Mouse (Mus musculus) gastrocnemius, adult 2 months (tissue): Measurements from ENCODE around the gene Spsb4. TPM values are rescaled to one million over a fixed set of nuclear protein-coding genes. Genes with fewer than 3 reads are reported as not detected.

Experiments
- DNase-seq: peaks from one replicate; pipeline ENCODE4 v3.0.0; 2022
- H3K27ac ChIP-seq: fragments of 200-600 bp; 2 replicates; pipeline ENCODE4 v1.8.1; 2022; ENCODE audit warnings: mild to moderate bottlenecking
- H3K4me3 ChIP-seq: fragments of 200-600 bp; 2 replicates; pipeline ENCODE4 v1.8.1; 2022; ENCODE audit warnings: mild to moderate bottlenecking, moderate library complexity
- CTCF ChIP-seq: fragments of 200-600 bp; IDR thresholded peaks from 2 replicates; pipeline ENCODE4 v1.8.1; 2022; ENCODE audit warnings: antibody characterized with exemption, mild to moderate bottlenecking, moderate library complexity
- intact Hi-C: fragments of 180-260 bp; cut with DNase I; formaldehyde crosslinking; loops from one replicate; pipeline ENCODE4 v1.15.1; 2025
- total RNA-seq, 2 experiments: library from RNA; stranded (reverse); gene quantifications; 2 replicates each; pipeline ENCODE4 v1.2.3; 2021

The Spsb4 gene
- total RNA-seq, 2 experiments from 2014 or later, result 0.94 to 2.3 TPM

DNA sequence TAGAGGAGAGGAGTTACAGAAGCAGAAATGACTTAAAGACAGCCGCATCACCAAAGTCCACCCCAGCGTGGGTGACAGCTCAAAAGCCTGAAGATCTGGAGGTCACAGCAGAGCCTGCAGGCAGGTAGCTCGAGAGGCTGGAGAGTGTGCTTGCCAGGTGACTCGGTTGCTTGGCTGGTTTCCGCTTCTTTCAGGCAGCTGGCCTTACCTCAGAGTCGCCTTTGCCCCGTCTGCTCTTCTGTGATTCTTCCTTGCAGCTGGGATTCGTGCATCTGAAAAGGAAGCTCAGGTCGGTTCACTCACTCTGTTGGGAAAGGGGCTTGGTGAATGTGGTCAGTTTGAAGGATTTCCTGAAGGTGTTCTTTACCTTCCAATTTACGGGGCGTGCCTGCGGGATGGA lies 8.7 kb upstream of the Spsb4 start:
- intact Hi-C loops, result no loop called here
- no peak for TF ChIP-seq CTCF
- no peak overlapping the region for H3K4me3 ChIP-seq
- DNase-seq, result no peak
- no peak overlapping the region for H3K27ac ChIP-seq

DNA sequence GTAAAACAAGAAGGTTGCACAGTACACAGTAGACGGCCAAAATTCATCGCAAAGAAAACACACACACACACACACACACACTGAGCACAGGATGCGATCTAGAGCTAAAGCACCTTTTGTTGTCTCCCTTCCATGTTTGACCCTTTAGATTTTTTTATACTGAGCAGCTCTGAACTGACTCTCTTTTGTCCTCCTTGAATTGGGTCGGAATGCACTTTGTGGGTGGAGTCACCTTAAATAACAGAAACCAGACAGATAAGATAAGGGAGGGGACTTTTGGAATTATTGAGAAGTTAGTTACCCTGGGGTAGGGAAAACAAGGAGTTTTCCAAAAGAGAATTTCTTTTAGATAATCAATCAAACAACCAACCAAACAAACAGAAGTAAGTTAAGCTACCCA lies 7.4 kb upstream of the Spsb4 start:
- no peak for DNase-seq
- intact Hi-C loops, result no loop called here
- no peak for TF ChIP-seq CTCF
- no peak overlapping the region for H3K27ac ChIP-seq
- H3K4me3 ChIP-seq, result no peak overlapping the region

DNA sequence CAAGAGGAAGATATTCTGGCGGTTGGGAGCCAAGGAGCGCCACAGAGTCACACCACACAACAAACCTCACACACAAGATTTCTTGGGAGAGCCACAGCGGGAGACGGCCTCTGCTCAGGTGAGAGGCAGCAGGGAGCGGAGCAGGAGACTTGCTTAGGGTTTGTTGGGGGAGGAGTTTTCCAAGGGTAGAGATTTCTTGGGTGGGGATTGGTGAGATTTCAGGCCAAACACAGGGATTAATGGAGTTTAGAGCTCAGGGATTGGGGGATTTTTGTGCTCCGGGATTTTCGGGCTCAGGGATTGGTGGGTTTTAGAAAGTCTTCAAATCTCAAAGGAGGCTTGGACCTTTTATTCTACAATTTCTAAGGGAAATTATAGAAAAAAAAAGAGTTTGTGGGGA lies 5.8 kb upstream of the Spsb4 start:
- DNase-seq, result no peak
- Histone ChIP-seq H3K4me3 (no peak overlapping the region), H3K27ac (no peak overlapping the region)
- no peak for TF ChIP-seq CTCF
- intact Hi-C loops, result no loop called here

DNA sequence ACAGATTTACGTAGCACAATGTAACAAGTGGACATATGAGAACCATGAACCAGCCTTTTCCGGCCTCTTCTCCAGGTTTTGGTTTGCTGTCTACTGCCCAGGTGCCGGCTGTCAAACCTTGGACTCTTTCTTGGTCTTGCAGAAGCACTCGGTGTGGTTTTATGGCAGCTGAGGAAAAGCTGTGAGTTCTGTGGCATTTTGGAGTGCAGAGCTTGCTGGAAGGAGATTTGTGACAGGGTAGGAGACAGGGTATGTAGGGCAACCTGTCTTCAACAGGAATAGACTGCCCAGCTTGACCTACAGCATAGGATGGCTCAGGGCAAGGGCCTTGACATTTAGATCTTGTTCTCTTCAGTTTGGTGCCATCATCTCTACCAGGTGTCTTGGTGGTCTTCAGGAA lies 4.3 kb upstream of the Spsb4 start:
- no peak for TF ChIP-seq CTCF
- no peak overlapping the region for H3K27ac ChIP-seq
- H3K4me3 ChIP-seq, result no peak overlapping the region
- intact Hi-C loops, result no loop called here
- DNase-seq, result no peak

DNA sequence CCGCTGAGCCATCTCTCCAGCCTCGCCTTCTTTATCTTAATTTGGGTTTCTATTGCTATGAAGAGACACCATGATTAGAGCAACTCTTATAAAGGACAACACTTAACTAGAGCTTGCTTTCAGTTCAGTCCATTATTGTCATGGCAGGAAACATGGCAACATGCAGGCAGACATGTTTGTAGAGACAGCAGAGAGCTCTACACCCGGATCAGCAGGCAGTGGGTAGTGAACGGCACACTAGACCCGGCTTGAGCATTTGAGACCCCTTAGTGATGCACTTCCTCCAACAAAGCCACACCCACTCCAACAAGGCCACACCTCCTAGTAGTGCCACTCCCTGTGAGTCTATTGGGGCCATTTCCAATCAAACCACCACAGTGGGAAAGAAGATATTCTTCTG lies 3.7 kb upstream of the Spsb4 start:
- no peak for DNase-seq
- intact Hi-C loops, result no loop called here

DNA sequence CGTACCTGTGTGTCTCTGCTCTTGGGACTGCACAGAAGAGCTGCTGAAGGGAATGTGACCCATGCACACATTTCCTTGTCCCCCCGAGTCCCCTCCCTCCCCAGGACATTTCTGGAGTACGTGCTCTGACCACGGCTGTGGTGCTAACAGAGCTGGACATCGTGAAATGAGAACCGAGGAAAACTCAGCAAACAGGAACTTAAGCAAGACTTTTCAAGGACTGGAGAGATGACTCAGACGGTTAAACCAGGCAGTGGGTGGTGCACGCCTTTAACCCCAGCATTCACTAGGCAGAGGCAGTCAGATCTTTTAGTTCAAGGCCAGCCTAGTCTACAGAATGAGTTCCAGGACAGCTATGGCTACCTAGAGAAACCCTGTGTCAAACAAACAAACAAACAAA lies 1.5 kb upstream of the Spsb4 start:
- no peak for TF ChIP-seq CTCF
- intact Hi-C loops, result no loop called here
- Histone ChIP-seq H3K4me3 (no peak overlapping the region), H3K27ac (no peak overlapping the region)
- DNase-seq, result no peak

More for the DNA sequence above, 3.7 kb upstream of the Spsb4 start:
- Histone ChIP-seq H3K27ac (no peak overlapping the region), H3K4me3 (no peak overlapping the region)
- TF ChIP-seq CTCF, result no peak

DNA sequence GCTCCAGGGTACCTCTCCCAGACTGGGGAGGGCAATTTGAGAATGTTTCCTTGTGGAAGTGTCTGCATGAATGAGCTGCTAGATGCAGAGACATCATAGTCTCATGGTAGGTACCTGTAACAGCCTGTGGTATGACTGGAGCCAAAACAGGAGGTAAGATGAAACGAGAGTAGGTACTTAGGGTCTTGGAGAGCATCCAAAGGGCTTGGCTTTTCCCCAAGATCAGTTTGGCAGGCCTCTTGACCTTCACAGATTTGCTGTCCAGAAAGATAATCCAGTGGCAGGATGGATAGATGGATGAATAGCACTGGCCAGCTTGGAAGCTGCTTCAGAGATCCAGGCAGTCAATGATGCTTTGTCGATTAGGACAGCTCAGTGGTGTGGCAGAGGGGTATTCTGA lies 1.0 kb upstream of the Spsb4 start:
- no peak for DNase-seq
- no peak for TF ChIP-seq CTCF
- Histone ChIP-seq H3K27ac (no peak overlapping the region), H3K4me3 (no peak overlapping the region)
- intact Hi-C loops, result loop anchor here (2.0 to 5.0 kb wide), 2 partner anchors 48 to 59 kb away; no protein-coding TSS in a partner anchor

DNA sequence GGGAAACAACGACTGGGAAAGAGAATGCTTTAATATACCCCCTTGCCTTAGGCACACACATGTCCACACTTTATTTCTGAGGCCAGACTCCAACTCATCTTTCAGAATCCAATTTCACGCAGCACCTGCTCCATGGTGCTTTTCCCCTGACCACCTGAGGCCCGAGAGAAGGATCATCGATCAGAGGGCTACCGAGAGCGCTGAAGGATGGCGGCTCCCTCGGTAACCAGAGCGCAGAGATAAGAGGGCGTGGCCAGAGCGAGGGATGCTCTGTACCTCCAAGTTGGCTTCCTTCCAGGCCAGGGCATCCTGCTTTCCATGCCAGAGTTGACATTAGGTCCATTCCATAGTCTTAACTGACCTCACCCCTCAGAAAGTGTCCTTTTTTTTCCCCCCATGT lies 588 bp upstream of the Spsb4 start:
- Histone ChIP-seq H3K27ac (no peak overlapping the region), H3K4me3 (peak overlapping the region; percentile 86)
- no peak for TF ChIP-seq CTCF
- intact Hi-C loops, result loop anchor here (2.0 to 5.0 kb wide), 2 partner anchors 48 to 58 kb away; no protein-coding TSS in a partner anchor
- no peak for DNase-seq

DNA sequence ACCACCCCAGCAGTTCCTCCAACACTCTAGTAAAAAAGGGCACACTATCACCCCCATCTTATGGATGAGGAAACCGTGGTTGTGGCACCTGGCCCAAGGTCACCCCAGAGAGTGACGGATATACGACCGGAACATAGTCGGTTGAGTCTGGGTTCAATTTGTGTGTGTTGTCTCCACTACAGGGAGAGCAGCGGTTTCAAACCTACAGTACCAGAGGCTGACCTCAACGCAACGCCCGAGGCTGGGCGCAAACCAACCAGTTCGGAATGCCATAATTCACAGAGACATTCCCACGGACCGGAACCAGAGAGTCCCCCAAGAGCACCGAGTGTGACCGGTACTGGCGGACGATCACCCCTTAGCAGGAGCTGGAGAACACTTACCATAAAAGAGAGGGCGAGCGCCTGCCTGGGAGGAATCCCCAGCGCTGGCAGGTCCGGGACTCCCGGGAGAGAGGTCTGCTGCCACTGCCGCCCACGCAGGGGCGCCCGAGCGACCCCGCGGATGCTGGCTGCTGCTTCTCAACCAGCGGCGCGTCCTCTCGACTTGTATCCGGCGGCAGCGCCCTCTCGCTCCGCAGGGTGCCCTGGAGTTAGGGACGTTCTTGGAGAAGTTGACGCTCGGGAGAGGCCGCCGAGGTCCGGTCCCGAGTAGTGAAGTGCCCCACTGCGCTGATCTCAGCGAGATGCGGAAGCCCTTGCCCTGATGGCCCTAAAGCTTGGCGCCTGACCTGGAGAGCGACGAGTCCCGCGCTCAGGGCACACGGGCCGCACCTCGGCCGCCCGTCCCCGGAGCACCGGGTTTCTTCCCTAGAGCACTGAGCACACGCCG lies 617 bp downstream of the Spsb4 start:
- Histone ChIP-seq H3K27ac (peak overlapping the region; percentile 75), H3K4me3 (peak overlapping the region; percentile 86)
- intact Hi-C loops, result loop anchor here (2.0 to 5.0 kb wide), 2 partner anchors 49 to 57 kb away; no protein-coding TSS in a partner anchor
- DNase-seq, result peak; percentile 75
- peak; percentile 30; the same call in 1 of the 2 replicates for TF ChIP-seq CTCF

DNA sequence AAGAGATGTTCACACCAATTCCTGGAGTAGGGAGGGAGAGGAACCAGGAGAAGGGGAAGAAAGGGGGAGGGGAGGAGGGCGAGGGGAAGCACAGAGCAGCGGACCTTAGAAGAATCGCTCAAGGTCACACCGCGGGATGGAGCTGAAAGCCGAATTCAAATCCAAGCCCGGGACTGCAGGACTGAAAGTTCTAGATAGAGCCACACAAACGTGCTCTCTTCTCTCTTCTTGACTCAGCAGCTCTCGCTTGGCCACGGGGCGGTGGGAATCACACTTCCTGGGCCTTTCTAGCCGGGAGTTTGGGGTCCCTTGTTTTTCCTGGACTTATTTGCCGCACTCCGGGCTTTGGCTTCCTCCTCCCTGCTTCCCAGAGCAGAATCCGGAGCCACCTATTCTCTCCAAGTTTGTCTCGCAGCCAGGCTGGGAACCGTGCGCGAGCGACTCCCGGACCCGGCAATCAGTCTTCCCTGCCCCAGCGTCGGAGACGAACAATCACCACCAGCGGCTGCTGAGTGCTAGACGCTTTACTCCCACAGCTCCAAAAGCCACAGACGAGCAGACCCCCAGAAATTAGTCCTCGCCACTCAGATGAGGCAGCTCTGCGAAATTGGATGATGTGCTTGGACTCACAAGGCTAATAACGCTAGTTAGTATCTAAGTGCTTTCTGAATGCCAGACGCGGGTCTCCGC lies 1.4 kb downstream of the Spsb4 start:
- intact Hi-C loops, result loop anchor here (5.0 kb wide), 1 partner anchor 50 kb away; no protein-coding TSS in a partner anchor
- peak overlapping the region; percentile 86 for H3K4me3 ChIP-seq
- TF ChIP-seq CTCF, result no peak
- peak; percentile 48 for DNase-seq
- peak overlapping the region; percentile 75; the same call in 1 of the 2 replicates for H3K27ac ChIP-seq

DNA sequence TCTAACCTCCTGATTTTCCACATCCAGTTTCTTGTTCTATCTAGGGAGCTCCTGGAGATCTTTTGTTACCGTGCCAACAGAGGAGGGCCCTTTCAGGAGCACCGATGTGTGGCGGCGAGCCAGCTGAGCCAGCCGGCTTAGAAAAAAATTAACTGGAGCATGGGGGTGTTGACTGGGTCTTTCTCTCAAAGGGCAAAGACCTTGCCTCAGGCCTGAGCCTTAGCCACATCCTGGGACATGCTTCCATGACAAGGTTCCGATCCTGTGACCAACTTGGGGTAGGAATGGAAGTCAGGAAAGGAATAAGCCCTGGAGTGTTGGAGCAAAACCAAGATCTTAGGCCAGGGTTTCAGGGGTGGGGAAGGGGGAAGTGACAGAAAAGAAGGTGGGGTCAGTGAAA lies 2.9 kb downstream of the Spsb4 start:
- no peak for DNase-seq
- Histone ChIP-seq H3K4me3 (no peak overlapping the region), H3K27ac (no peak overlapping the region)
- no peak for TF ChIP-seq CTCF
- intact Hi-C loops, result loop anchor here (5.0 kb wide), 1 partner anchor 52 kb away; no protein-coding TSS in a partner anchor

DNA sequence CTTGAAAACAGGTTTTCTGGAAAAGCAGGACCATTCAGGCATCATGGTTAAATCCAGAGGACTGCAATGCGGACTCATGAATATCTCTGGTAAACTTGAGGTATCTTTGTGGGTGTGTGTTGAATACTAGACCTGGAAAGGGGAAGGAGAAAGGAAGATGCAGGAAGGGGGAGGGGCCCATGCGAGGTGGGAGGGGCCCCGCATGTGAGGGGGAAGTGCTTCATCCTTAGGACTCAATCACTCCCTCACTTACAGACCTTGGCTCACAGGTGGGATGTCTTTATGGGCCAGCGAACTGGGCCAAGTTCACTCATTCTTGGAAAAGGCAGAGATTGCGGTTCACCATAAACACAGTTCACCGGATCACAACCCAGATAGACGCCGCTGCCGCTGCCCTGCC lies 4.9 kb downstream of the Spsb4 start:
- H3K27ac ChIP-seq, result no peak overlapping the region
- no peak overlapping the region for H3K4me3 ChIP-seq
- DNase-seq, result no peak
- TF ChIP-seq CTCF, result no peak
- intact Hi-C loops, result no loop called here

DNA sequence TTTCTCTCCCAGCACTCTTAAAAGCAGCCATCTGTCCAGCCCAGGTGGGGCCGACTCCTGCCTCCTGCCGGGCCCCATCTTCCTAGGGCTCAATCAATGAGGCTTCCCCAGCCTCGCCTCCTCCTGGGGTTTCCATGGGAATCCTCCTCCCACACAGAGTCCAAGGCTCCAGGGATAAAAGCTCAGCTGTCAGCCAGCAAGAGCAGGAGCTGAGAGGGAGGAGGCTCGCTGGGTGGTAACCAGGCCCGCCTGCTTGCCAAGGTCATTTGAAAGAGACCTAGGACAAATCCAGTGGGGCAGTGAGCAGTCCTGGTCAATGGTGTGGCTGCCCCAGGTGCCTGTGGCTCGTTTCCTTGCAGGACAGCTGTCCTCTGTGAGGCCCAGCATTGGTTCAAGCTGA lies 5.5 kb downstream of the Spsb4 start:
- DNase-seq, result no peak
- Histone ChIP-seq H3K4me3 (no peak overlapping the region), H3K27ac (no peak overlapping the region)
- TF ChIP-seq CTCF, result no peak
- intact Hi-C loops, result no loop called here
